Mouse (Mus musculus): ENCODE results near the gene L3mbtl4. TPM values are rescaled to one million over a fixed set of nuclear protein-coding genes. Genes with fewer than 3 reads are reported as not detected.

Gene L3mbtl4
- polyA plus RNA-seq, 2 experiments: not detected

- H3K4me2 ChIP-seq (ENCODE audit: low read depth): no peak overlapping the region
- TF ChIP-seq EP300 (IDR thresholded peaks at IDR 0.05; ENCODE audit: low read depth): no peak
- no peak for TF ChIP-seq CTCF (IDR thresholded peaks at IDR 0.05; ENCODE audit: low read depth)
- 61% methylated on average over 12 of the region's 12 CpGs for WGBS (ENCODE audit: insufficient replicate concordance)
Observed at GRCm38 (mm10) chr17:68422663-68423498, 149.3 kb downstream of the L3mbtl4 start.

GRCm38 (mm10) chr17:68433576-68433975 is 160.0 kb downstream of the L3mbtl4 start:
- WGBS (ENCODE audit: insufficient replicate concordance): 56% methylated on average over 5 of the region's 5 CpGs

More at GRCm38 (mm10) chr17:68422663-68423498, 149.3 kb downstream of the L3mbtl4 start:
- Histone ChIP-seq H3K9ac (replicated peaks) (no peak overlapping the region), H3K36me3 (replicated peaks; ENCODE audit: control insufficient read depth, insufficient read depth, low read depth) (no peaks in the 10 kb centered on the region), H3K27ac (no peak overlapping the region), H3K9me3 (ENCODE audit: control insufficient read depth, low read length) (no peaks in the 10 kb centered on the region), H3K4me3 (ENCODE audit: insufficient read depth in 1 of 2, low read depth in 2 of 2, low read length in 2 of 2) (no peak overlapping the region), H3K27me3 (ENCODE audit: control insufficient read depth, insufficient read depth, low read length) (no peaks in the 10 kb centered on the region), H3K4me1 (replicated peaks; ENCODE audit: control insufficient read depth in 2 of 2, insufficient read depth in 2 of 2, low read length in 1 of 2) (no peaks in the 10 kb centered on the region)
- DNase-seq (ENCODE audit: low read depth in 3 of 3, low spot score in 3 of 3): no peak
- no peak for ATAC-seq (ENCODE audit: insufficient read depth)

GRCm38 (mm10) chr17:68450921-68451320 is 177.3 kb downstream of the L3mbtl4 start:
- WGBS (ENCODE audit: insufficient replicate concordance): 63% methylated on average over 1 of the region's 1 CpGs
- Histone ChIP-seq H3K36me3 (replicated peaks; ENCODE audit: control insufficient read depth, insufficient read depth, low read depth) (no peaks in the 10 kb centered on the region), H3K27me3 (ENCODE audit: control insufficient read depth, insufficient read depth, low read length) (no peaks in the 10 kb centered on the region), H3K4me3 (ENCODE audit: insufficient read depth in 1 of 2, low read depth in 2 of 2, low read length in 2 of 2) (no peak overlapping the region), H3K4me2 (ENCODE audit: low read depth) (no peak overlapping the region), H3K27ac (no peak overlapping the region), H3K4me1 (replicated peaks; ENCODE audit: control insufficient read depth in 2 of 2, insufficient read depth in 2 of 2, low read length in 1 of 2) (no peaks in the 10 kb centered on the region), H3K9me3 (ENCODE audit: control insufficient read depth, low read length) (no peaks in the 10 kb centered on the region), H3K9ac (replicated peaks) (no peak overlapping the region)
- TF ChIP-seq EP300 (IDR thresholded peaks at IDR 0.05; ENCODE audit: low read depth) (no peak), CTCF (IDR thresholded peaks at IDR 0.05; ENCODE audit: low read depth) (no peak)
- no peak for ATAC-seq (ENCODE audit: insufficient read depth)
- no peak for DNase-seq (ENCODE audit: low read depth in 3 of 3, low spot score in 3 of 3)

More at GRCm38 (mm10) chr17:68433576-68433975, 160.0 kb downstream of the L3mbtl4 start:
- ATAC-seq (ENCODE audit: insufficient read depth) (no peak), DNase-seq (ENCODE audit: low read depth in 3 of 3, low spot score in 3 of 3) (no peak)
- Histone ChIP-seq H3K27ac (no peak overlapping the region), H3K27me3 (ENCODE audit: control insufficient read depth, insufficient read depth, low read length) (no peaks in the 10 kb centered on the region), H3K4me2 (ENCODE audit: low read depth) (no peak overlapping the region), H3K9me3 (ENCODE audit: control insufficient read depth, low read length) (no peaks in the 10 kb centered on the region), H3K36me3 (replicated peaks; ENCODE audit: control insufficient read depth, insufficient read depth, low read depth) (no peaks in the 10 kb centered on the region), H3K4me3 (ENCODE audit: insufficient read depth in 1 of 2, low read depth in 2 of 2, low read length in 2 of 2) (no peak overlapping the region), H3K9ac (replicated peaks) (no peak overlapping the region), H3K4me1 (replicated peaks; ENCODE audit: control insufficient read depth in 2 of 2, insufficient read depth in 2 of 2, low read length in 1 of 2) (no peaks in the 10 kb centered on the region)
- TF ChIP-seq CTCF (IDR thresholded peaks at IDR 0.05; ENCODE audit: low read depth) (no peak), EP300 (IDR thresholded peaks at IDR 0.05; ENCODE audit: low read depth) (no peak)

- Histone ChIP-seq H3K4me3 (ENCODE audit: insufficient read depth in 1 of 2, low read depth in 2 of 2, low read length in 2 of 2) (no peak overlapping the region), H3K36me3 (replicated peaks; ENCODE audit: control insufficient read depth, insufficient read depth, low read depth) (no peaks in the 10 kb centered on the region)
- WGBS (ENCODE audit: insufficient replicate concordance): 66% methylated on average over 5 of the region's 5 CpGs
Observed at GRCm38 (mm10) chr17:68461471-68461870, 187.9 kb downstream of the L3mbtl4 start.

DNA sequence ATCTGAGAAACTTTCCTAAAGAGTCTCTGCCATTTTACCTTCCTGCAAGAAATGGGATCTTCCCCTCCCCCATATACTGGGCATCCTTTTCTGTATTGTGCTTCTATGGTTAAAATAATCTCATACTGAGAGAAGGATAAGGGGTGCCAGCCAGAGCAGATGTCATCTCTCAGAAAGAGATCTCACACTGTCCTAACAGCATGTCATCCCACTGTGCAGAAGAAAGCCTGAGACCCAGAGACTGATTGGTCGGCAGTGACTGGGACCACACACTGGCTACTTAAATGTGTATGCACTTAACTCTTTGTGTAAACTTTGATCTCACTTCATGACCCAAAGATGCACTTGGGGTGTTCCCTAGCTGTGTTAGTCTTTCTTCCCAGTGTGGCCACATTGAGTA is 193.7 kb downstream of the L3mbtl4 start:
- Histone ChIP-seq H3K27ac (no peak overlapping the region), H3K4me3 (ENCODE audit: insufficient read depth in 1 of 2, low read depth in 2 of 2, low read length in 2 of 2) (no peak overlapping the region), H3K9ac (replicated peaks) (no peak overlapping the region), H3K4me2 (ENCODE audit: low read depth) (no peak overlapping the region), H3K27me3 (ENCODE audit: control insufficient read depth, insufficient read depth, low read length) (no peaks in the 10 kb centered on the region), H3K9me3 (ENCODE audit: control insufficient read depth, low read length) (no peaks in the 10 kb centered on the region), H3K4me1 (replicated peaks; ENCODE audit: control insufficient read depth in 2 of 2, insufficient read depth in 2 of 2, low read length in 1 of 2) (no peaks in the 10 kb centered on the region), H3K36me3 (replicated peaks; ENCODE audit: control insufficient read depth, insufficient read depth, low read depth) (no peaks in the 10 kb centered on the region)
- TF ChIP-seq EP300 (IDR thresholded peaks at IDR 0.05; ENCODE audit: low read depth): no peak
- no peak for TF ChIP-seq CTCF (IDR thresholded peaks at IDR 0.05; ENCODE audit: low read depth)
- 44% methylated on average over 1 of the region's 1 CpGs for WGBS (ENCODE audit: insufficient replicate concordance)
- ATAC-seq (ENCODE audit: insufficient read depth): no peak
- no peak for DNase-seq (ENCODE audit: low read depth in 3 of 3, low spot score in 3 of 3)

More at GRCm38 (mm10) chr17:68461471-68461870, 187.9 kb downstream of the L3mbtl4 start:
- TF ChIP-seq CTCF (IDR thresholded peaks at IDR 0.05; ENCODE audit: low read depth) (no peak), EP300 (IDR thresholded peaks at IDR 0.05; ENCODE audit: low read depth) (no peak)
- no peak for ATAC-seq (ENCODE audit: insufficient read depth)
- no peaks in the 10 kb centered on the region for H3K4me1 ChIP-seq (replicated peaks; ENCODE audit: control insufficient read depth in 2 of 2, insufficient read depth in 2 of 2, low read length in 1 of 2)
- no peak overlapping the region for H3K27ac ChIP-seq
- H3K9ac ChIP-seq (replicated peaks): no peak overlapping the region
- no peaks in the 10 kb centered on the region for H3K9me3 ChIP-seq (ENCODE audit: control insufficient read depth, low read length)
- no peaks in the 10 kb centered on the region for H3K27me3 ChIP-seq (ENCODE audit: control insufficient read depth, insufficient read depth, low read length)
- no peak for DNase-seq (ENCODE audit: low read depth in 3 of 3, low spot score in 3 of 3)
- H3K4me2 ChIP-seq (ENCODE audit: low read depth): no peak overlapping the region

Data from liver, embryonic 14.5 days (tissue).